Mouse (Mus musculus) limb, embryonic 13.5 days (tissue): ENCODE measurements around the gene Xylb. TPM values are rescaled to one million over a fixed set of nuclear protein-coding genes. Genes with fewer than 3 reads are reported as not detected.

ENCODE experiments used
- polyA plus RNA-seq: library from polyadenylated mRNA; unstranded; fragments of >200 nt; fragmentation: Nextera tagmentation; extraction: Ambion mirVana; gene quantifications from 2 replicates; pipeline ENCODE4 v1.2.1, GENCODE M21; 2015

Xylb gene
- polyA plus RNA-seq, 1 experiment from 2014 or later = 6.4 TPM

Other genes with a start within 250 kb of the Xylb start
- gene Acaa1b, start 200.3 kb upstream of the Xylb start, polyA plus RNA-seq = 1.4 and 1.8 TPM in 2 replicates
- not detected in 2 replicates for gene Gm47289, start 198.2 kb upstream of the Xylb start, polyA plus RNA-seq
- not detected in 2 replicates for gene Slc22a13, start 148.3 kb upstream of the Xylb start, polyA plus RNA-seq
- 11.0 and 11.9 TPM in 2 replicates for gene Oxsr1, start 35.0 kb upstream of the Xylb start, polyA plus RNA-seq
- 104 TPM in 2 replicates for gene Acaa1a, start 17.7 kb upstream of the Xylb start, polyA plus RNA-seq
- 14.1 and 15.7 TPM in 2 replicates for gene Myd88, start 16.0 kb upstream of the Xylb start, polyA plus RNA-seq
- 0.09 TPM in 1 of 2 replicates, not detected in the other for gene Slc22a14, start 8.2 kb downstream of the Xylb start, polyA plus RNA-seq
- gene Acvr2b, start 44.7 kb downstream of the Xylb start, polyA plus RNA-seq = 23.1 and 26.3 TPM in 2 replicates
- gene Exog, start 87.6 kb downstream of the Xylb start, polyA plus RNA-seq = 40.7 and 42.3 TPM in 2 replicates
- gene Scn5a, start 221.6 kb downstream of the Xylb start, polyA plus RNA-seq = 0.05 and 0.09 TPM in 2 replicates